Comparison of ENCODE assay signal across 9 mouse cellular contexts in genomic region chr7:16890944-16891343, GRCm38 (mm10). TPM values are rescaled to one million over a fixed set of nuclear protein-coding genes. Genes with fewer than 3 reads are reported as not detected.
DNase-seq lines count a peak whose midpoint lies in the region; ATAC-seq and TF ChIP-seq lines count a peak whose summit lies in the region.
"Had no signal": no experiment of that assay in that cellular context is flagged by ENCODE, and none has a peak within 500 bp of the region (broad histone marks: within the 10 kb centered on the region; RNA-seq: fewer than 3 reads in every experiment).

No protein-coding gene starts in this region.

- no peak overlapping the region for H3K4me2 ChIP-seq in midbrain, postnatal 0 days (ENCODE audit: low read depth, low read length, poor library complexity, severe bottlenecking)
- peak overlapping the region; percentile 59 for H3K4me2 ChIP-seq in forebrain, postnatal 0 days (ENCODE audit: low read depth)
- peak overlapping the region; percentile 40 for H3K4me2 ChIP-seq in hindbrain, embryonic 11.5 days (replicated peaks; ENCODE audit: low read depth, low read length)
- peak overlapping the region; percentile 76 for H3K4me2 ChIP-seq in limb, embryonic 13.5 days (replicated peaks)
- peak overlapping the region; percentile 66 for H3K4me2 ChIP-seq in neural tube, embryonic 12.5 days (replicated peaks)

- ATAC-seq in midbrain, postnatal 0 days (ENCODE audit: low FRiP score): no peak
- no peak for ATAC-seq in forebrain, postnatal 0 days
- no peak for ATAC-seq in hindbrain, embryonic 11.5 days (ENCODE audit: low FRiP score)
- ATAC-seq in limb, embryonic 13.5 days (ENCODE audit: low FRiP score, low read depth): peak; percentile 86
- no peak for ATAC-seq in neural tube, embryonic 12.5 days (ENCODE audit: low FRiP score, low read depth)

- peaks cover 13% of the 10 kb centered on the region for H3K9me3 ChIP-seq in midbrain, embryonic 10.5 days (replicated peaks)
- no peaks in the 10 kb centered on the region for H3K9me3 ChIP-seq in midbrain, postnatal 0 days (ENCODE audit: low read length)
- no peaks in the 10 kb centered on the region for H3K9me3 ChIP-seq in forebrain, postnatal 0 days (ENCODE audit: low read length)
- peaks cover 3% of the 10 kb centered on the region; the same call in 1 of the 2 replicates for H3K9me3 ChIP-seq in hindbrain, embryonic 11.5 days (ENCODE audit: control insufficient read depth, low read length)
- H3K9me3 ChIP-seq in limb, embryonic 13.5 days: peaks cover 6% of the 10 kb centered on the region
- peaks cover 3% of the 10 kb centered on the region; the same call in 1 of the 2 replicates for H3K9me3 ChIP-seq in neural tube, embryonic 12.5 days

- H3K4me1 ChIP-seq in midbrain, embryonic 10.5 days: peaks cover 51% of the 10 kb centered on the region
- H3K4me1 ChIP-seq in midbrain, postnatal 0 days (ENCODE audit: insufficient read depth, low read length): no peaks in the 10 kb centered on the region
- peaks cover 6% of the 10 kb centered on the region; the same call in 1 of the 2 replicates for H3K4me1 ChIP-seq in forebrain, postnatal 0 days (ENCODE audit: insufficient read depth)
- peaks cover 18% of the 10 kb centered on the region for H3K4me1 ChIP-seq in hindbrain, embryonic 11.5 days (replicated peaks; ENCODE audit: control insufficient read depth, insufficient read depth, low read length)
- H3K4me1 ChIP-seq in limb, embryonic 13.5 days: peaks cover 62% of the 10 kb centered on the region
- H3K4me1 ChIP-seq in neural tube, embryonic 12.5 days: peaks cover 37% of the 10 kb centered on the region

- peaks cover 17% of the 10 kb centered on the region for H3K36me3 ChIP-seq in midbrain, embryonic 10.5 days
- peaks cover 9% of the 10 kb centered on the region for H3K36me3 ChIP-seq in midbrain, postnatal 0 days (ENCODE audit: insufficient read depth, low read length)
- peaks cover 10% of the 10 kb centered on the region for H3K36me3 ChIP-seq in forebrain, postnatal 0 days (ENCODE audit: insufficient read depth)
- H3K36me3 ChIP-seq in hindbrain, embryonic 11.5 days (ENCODE audit: control insufficient read depth, insufficient read depth, low read length): no peaks in the 10 kb centered on the region
- peaks cover 33% of the 10 kb centered on the region for H3K36me3 ChIP-seq in limb, embryonic 13.5 days
- peaks cover 12% of the 10 kb centered on the region for H3K36me3 ChIP-seq in neural tube, embryonic 12.5 days

- H3K9ac ChIP-seq in midbrain, postnatal 0 days (replicated peaks; ENCODE audit: low read length, poor library complexity, severe bottlenecking): no peak overlapping the region
- no peak overlapping the region for H3K9ac ChIP-seq in forebrain, postnatal 0 days
- H3K9ac ChIP-seq in hindbrain, embryonic 11.5 days (ENCODE audit: low read depth, low read length): no peak overlapping the region; the same call in 1 of the 2 replicates
- peak overlapping the region; percentile 64 for H3K9ac ChIP-seq in limb, embryonic 13.5 days
- no peak overlapping the region for H3K9ac ChIP-seq in neural tube, embryonic 12.5 days
- H3K9ac ChIP-seq: liver, embryonic 14.5 days had no signal

- under 1% methylated on average over 23 of the region's 23 CpGs for WGBS in midbrain, embryonic 10.5 days
- WGBS in midbrain, postnatal 0 days: 7% methylated on average over 21 of the region's 23 CpGs
- 6% methylated on average over 23 of the region's 23 CpGs for WGBS in forebrain, postnatal 0 days
- 2% methylated on average over 23 of the region's 23 CpGs for WGBS in hindbrain, embryonic 11.5 days
- WGBS in limb, embryonic 13.5 days: 2% methylated on average over 23 of the region's 23 CpGs
- WGBS in neural tube, embryonic 12.5 days: 2% methylated on average over 22 of the region's 23 CpGs

- peak overlapping the region; percentile 43 for H3K4me3 ChIP-seq in midbrain, embryonic 10.5 days
- no peak overlapping the region for H3K4me3 ChIP-seq in midbrain, postnatal 0 days (ENCODE audit: low read depth, low read length)
- H3K4me3 ChIP-seq in forebrain, postnatal 0 days (ENCODE audit: low read depth, low read length): no peak overlapping the region
- peak overlapping the region; percentile 14; the same call in 1 of the 2 replicates for H3K4me3 ChIP-seq in hindbrain, embryonic 11.5 days (ENCODE audit: low read depth, low read length)
- H3K4me3 ChIP-seq in limb, embryonic 13.5 days: peak overlapping the region; percentile 46
- H3K4me3 ChIP-seq in neural tube, embryonic 12.5 days: 0 out of 2 replicates have a peak overlapping the region, but pooled peaks have one; percentile 22

- TF ChIP-seq CTCF in midbrain, postnatal 0 days (IDR thresholded peaks at IDR 0.05): no peak
- no peak for TF ChIP-seq CTCF in forebrain, postnatal 0 days (IDR thresholded peaks at IDR 0.05; ENCODE audit: low read depth)

- H3K27ac ChIP-seq in midbrain, embryonic 10.5 days (replicated peaks): peak overlapping the region; percentile 34; the same call in 1 of the 2 replicates
- no peak overlapping the region for H3K27ac ChIP-seq in midbrain, postnatal 0 days (ENCODE audit: low read depth, low read length)
- H3K27ac ChIP-seq in forebrain, postnatal 0 days (ENCODE audit: low read depth, low read length): no peak overlapping the region
- H3K27ac ChIP-seq in hindbrain, embryonic 11.5 days (ENCODE audit: low read depth, low read length): 0 out of 2 replicates have a peak overlapping the region, but pooled peaks have one; percentile 31
- peak overlapping the region; percentile 99 for H3K27ac ChIP-seq in limb, embryonic 13.5 days
- no peak overlapping the region for H3K27ac ChIP-seq in neural tube, embryonic 12.5 days
- H3K27ac ChIP-seq: liver, embryonic 14.5 days had no signal

- peaks cover 84% of the 10 kb centered on the region for H3K27me3 ChIP-seq in midbrain, embryonic 10.5 days (ENCODE audit: low read depth, poor library complexity, severe bottlenecking)
- H3K27me3 ChIP-seq in midbrain, postnatal 0 days (ENCODE audit: insufficient read depth, low read length): 0 out of 2 replicates have a peak, but pooled peaks cover 8% of the 10 kb centered on the region
- H3K27me3 ChIP-seq in forebrain, postnatal 0 days (ENCODE audit: insufficient read depth, low read length): peaks cover 10% of the 10 kb centered on the region
- H3K27me3 ChIP-seq in hindbrain, embryonic 11.5 days (ENCODE audit: control insufficient read depth, insufficient read depth, low read length): peaks cover 29% of the 10 kb centered on the region
- no peaks in the 10 kb centered on the region for H3K27me3 ChIP-seq in limb, embryonic 13.5 days
- H3K27me3 ChIP-seq in neural tube, embryonic 12.5 days (replicated peaks): peaks cover 52% of the 10 kb centered on the region

- DNase-seq in midbrain, embryonic 10.5 days (ENCODE audit: low spot score): peak; percentile 75
- DNase-seq in midbrain, postnatal 0 days (ENCODE audit: low spot score): no peak
- DNase-seq in forebrain, postnatal 0 days: no peak
- DNase-seq in hindbrain, embryonic 11.5 days (ENCODE audit: low spot score): peak; percentile 74
- no peak for DNase-seq in frontal cortex, postnatal 25 days (ENCODE audit: low spot score in 2 of 2)
- DNase-seq in cerebellum, adult 18-20 months: no peak

RNA-seq across cellular contexts. Expression of gene Gng8, which starts 0.6 kb away (rescaled TPM):
- polyA plus RNA-seq in midbrain, embryonic 10.5 days (2016; fragmentation: Nextera tagmentation; extraction: Ambion mirVana): 5.4 and 8.5 TPM in 2 replicates
- total RNA-seq in midbrain, postnatal 0 days (2014; rRNA removed): 1.9 and 5.2 TPM in 2 replicates
- 12.3 and 15.9 TPM in 2 replicates for polyA plus RNA-seq in midbrain, postnatal 0 days (2015; fragmentation: Nextera tagmentation; extraction: Ambion mirVana)
- not detected in 2 replicates for total RNA-seq in forebrain, postnatal 0 days (2014; rRNA removed)
- polyA plus RNA-seq in forebrain, postnatal 0 days (2015; fragmentation: Nextera tagmentation; extraction: Ambion mirVana): 9.3 and 16.4 TPM in 2 replicates
- 9.0 and 11.0 TPM in 2 replicates for polyA plus RNA-seq in hindbrain, embryonic 11.5 days (2014; fragmentation: Nextera tagmentation; extraction: Ambion mirVana)
- 15.4 and 16.0 TPM in 2 replicates for polyA plus RNA-seq in limb, embryonic 13.5 days (2015; fragmentation: Nextera tagmentation; extraction: Ambion mirVana)
- 8.4 and 9.6 TPM in 2 replicates for polyA plus RNA-seq in neural tube, embryonic 12.5 days (2016; fragmentation: Nextera tagmentation; extraction: Ambion mirVana)

RNA-seq across cellular contexts. Expression of gene Ptgir, which starts 15.3 kb away (rescaled TPM):
- 0.17 and 0.56 TPM in 2 replicates for polyA plus RNA-seq in midbrain, embryonic 10.5 days (2016; fragmentation: Nextera tagmentation; extraction: Ambion mirVana)
- 0.11 and 0.14 TPM in 2 replicates for total RNA-seq in midbrain, postnatal 0 days (2014; rRNA removed)
- polyA plus RNA-seq in midbrain, postnatal 0 days (2015; fragmentation: Nextera tagmentation; extraction: Ambion mirVana): 0.11 TPM in 1 of 2 replicates, not detected in the other
- 0.15 TPM in 1 of 2 replicates, not detected in the other for total RNA-seq in forebrain, postnatal 0 days (2014; rRNA removed)
- 0.08 and 0.09 TPM in 2 replicates for polyA plus RNA-seq in forebrain, postnatal 0 days (2015; fragmentation: Nextera tagmentation; extraction: Ambion mirVana)
- polyA plus RNA-seq in hindbrain, embryonic 11.5 days (2014; fragmentation: Nextera tagmentation; extraction: Ambion mirVana): 0.56 and 0.81 TPM in 2 replicates
- polyA plus RNA-seq in limb, embryonic 13.5 days (2015; fragmentation: Nextera tagmentation; extraction: Ambion mirVana): 2.0 TPM in 2 replicates
- 1.5 and 3.0 TPM in 2 replicates for polyA plus RNA-seq in neural tube, embryonic 12.5 days (2016; fragmentation: Nextera tagmentation; extraction: Ambion mirVana)

RNA-seq across cellular contexts. Expression of gene Dact3, which starts 15.8 kb away (rescaled TPM):
- polyA plus RNA-seq in midbrain, embryonic 10.5 days (2016; fragmentation: Nextera tagmentation; extraction: Ambion mirVana): 1.9 and 2.2 TPM in 2 replicates
- 86.0 and 107 TPM in 2 replicates for total RNA-seq in midbrain, postnatal 0 days (2014; rRNA removed)
- polyA plus RNA-seq in midbrain, postnatal 0 days (2015; fragmentation: Nextera tagmentation; extraction: Ambion mirVana): 7.5 and 7.7 TPM in 2 replicates
- total RNA-seq in forebrain, postnatal 0 days (2014; rRNA removed): 69.0 and 70.3 TPM in 2 replicates
- polyA plus RNA-seq in forebrain, postnatal 0 days (2015; fragmentation: Nextera tagmentation; extraction: Ambion mirVana): 7.8 and 8.6 TPM in 2 replicates
- 7.6 and 8.0 TPM in 2 replicates for polyA plus RNA-seq in hindbrain, embryonic 11.5 days (2014; fragmentation: Nextera tagmentation; extraction: Ambion mirVana)
- polyA plus RNA-seq in limb, embryonic 13.5 days (2015; fragmentation: Nextera tagmentation; extraction: Ambion mirVana): 5.1 and 6.1 TPM in 2 replicates
- polyA plus RNA-seq in neural tube, embryonic 12.5 days (2016; fragmentation: Nextera tagmentation; extraction: Ambion mirVana): 9.0 and 10.2 TPM in 2 replicates

RNA-seq across cellular contexts. Expression of gene Calm3, which starts 33.0 kb away (rescaled TPM):
- 174 and 180 TPM in 2 replicates for polyA plus RNA-seq in midbrain, embryonic 10.5 days (2016; fragmentation: Nextera tagmentation; extraction: Ambion mirVana)
- 1,835 and 1,985 TPM in 2 replicates for total RNA-seq in midbrain, postnatal 0 days (2014; rRNA removed)
- polyA plus RNA-seq in midbrain, postnatal 0 days (2015; fragmentation: Nextera tagmentation; extraction: Ambion mirVana): 467 and 471 TPM in 2 replicates
- 1,323 and 1,444 TPM in 2 replicates for total RNA-seq in forebrain, postnatal 0 days (2014; rRNA removed)
- polyA plus RNA-seq in forebrain, postnatal 0 days (2015; fragmentation: Nextera tagmentation; extraction: Ambion mirVana): 403 and 424 TPM in 2 replicates
- 322 and 337 TPM in 2 replicates for polyA plus RNA-seq in hindbrain, embryonic 11.5 days (2014; fragmentation: Nextera tagmentation; extraction: Ambion mirVana)
- polyA plus RNA-seq in limb, embryonic 13.5 days (2015; fragmentation: Nextera tagmentation; extraction: Ambion mirVana): 103 and 115 TPM in 2 replicates
- 213 and 232 TPM in 2 replicates for polyA plus RNA-seq in neural tube, embryonic 12.5 days (2016; fragmentation: Nextera tagmentation; extraction: Ambion mirVana)

RNA-seq across cellular contexts. Expression of gene Prkd2, which starts 48.2 kb away (rescaled TPM):
- polyA plus RNA-seq in midbrain, embryonic 10.5 days (2016; fragmentation: Nextera tagmentation; extraction: Ambion mirVana): 11.1 and 11.8 TPM in 2 replicates
- total RNA-seq in midbrain, postnatal 0 days (2014; rRNA removed): 3.2 and 4.9 TPM in 2 replicates
- polyA plus RNA-seq in midbrain, postnatal 0 days (2015; fragmentation: Nextera tagmentation; extraction: Ambion mirVana): 3.9 TPM in 2 replicates
- total RNA-seq in forebrain, postnatal 0 days (2014; rRNA removed): 2.9 and 3.9 TPM in 2 replicates
- polyA plus RNA-seq in forebrain, postnatal 0 days (2015; fragmentation: Nextera tagmentation; extraction: Ambion mirVana): 2.7 and 4.0 TPM in 2 replicates
- 8.8 and 9.4 TPM in 2 replicates for polyA plus RNA-seq in hindbrain, embryonic 11.5 days (2014; fragmentation: Nextera tagmentation; extraction: Ambion mirVana)
- polyA plus RNA-seq in limb, embryonic 13.5 days (2015; fragmentation: Nextera tagmentation; extraction: Ambion mirVana): 20.8 and 20.9 TPM in 2 replicates
- 9.5 and 10.4 TPM in 2 replicates for polyA plus RNA-seq in neural tube, embryonic 12.5 days (2016; fragmentation: Nextera tagmentation; extraction: Ambion mirVana)

Comparison
In these comparisons a context has a peak if more than half of its experiments do, and no peak if none do; other contexts are left out.
1. DNase-seq: peak in midbrain, embryonic 10.5 days (single experiment) and hindbrain, embryonic 11.5 days (single experiment); none in midbrain, postnatal 0 days (single experiment), forebrain, postnatal 0 days (single experiment), frontal cortex, postnatal 25 days (0 of 2) and cerebellum, adult 18-20 months (0 of 2).
2. H3K27ac ChIP-seq: peak in midbrain, embryonic 10.5 days (single experiment), hindbrain, embryonic 11.5 days (single experiment) and limb, embryonic 13.5 days (single experiment); none in midbrain, postnatal 0 days (single experiment), forebrain, postnatal 0 days (single experiment) and neural tube, embryonic 12.5 days (single experiment).
3. H3K4me3 ChIP-seq: peak in midbrain, embryonic 10.5 days (single experiment), hindbrain, embryonic 11.5 days (single experiment), limb, embryonic 13.5 days (single experiment) and neural tube, embryonic 12.5 days (single experiment); none in midbrain, postnatal 0 days (single experiment) and forebrain, postnatal 0 days (single experiment).